Mouse (Mus musculus) cerebellum, adult 2 months (tissue): Measurements from ENCODE around the gene Spx. TPM values are rescaled to one million over a fixed set of nuclear protein-coding genes. Genes with fewer than 3 reads are reported as not detected.

Experiments
- DNase-seq, 2 experiments: peaks; one replicate each; pipeline ENCODE4 v3.0.0; 2021
- H3K27ac ChIP-seq: fragments of 200-500 bp; 2 replicates; pipeline ENCODE4 v1.5.1; 2012; ENCODE audit warnings: low read length, control low read depth, inconsistent platforms; ENCODE audit not compliant: insufficient read depth
- H3K27me3 ChIP-seq: fragments of 200-500 bp; 2 replicates; pipeline ENCODE4 v1.6.1; 2012; ENCODE audit warnings: inconsistent platforms, mild to moderate bottlenecking, low read length, moderate library complexity; ENCODE audit not compliant: control insufficient read depth, insufficient read depth
- H3K4me1 ChIP-seq: fragments of 200-500 bp; 2 replicates; pipeline ENCODE4 v1.6.1; 2011; ENCODE audit warnings: low read length; ENCODE audit not compliant: control insufficient read depth, insufficient read depth
- H3K4me3 ChIP-seq: fragments of 200-500 bp; replicated peaks from 2 replicates; pipeline ENCODE3; 2011; ENCODE audit warnings: mild to moderate bottlenecking, low read depth, low read length, control low read depth; ENCODE audit not compliant: insufficient read depth
- CTCF ChIP-seq: fragments of 200-500 bp; IDR thresholded peaks from 2 replicates; pipeline ENCODE4 v1.5.1; 2011; ENCODE audit warnings: low read depth, mild to moderate bottlenecking, control low read depth, low read length, moderate library complexity, borderline replicate concordance; ENCODE audit not compliant: insufficient read depth
- POLR2A ChIP-seq: fragments of 200-500 bp; IDR thresholded peaks from 2 replicates; pipeline ENCODE4 v1.6.1; 2011; ENCODE audit warnings: low read length, control low read depth, borderline replicate concordance; ENCODE audit not compliant: insufficient read depth
- WGBS: fragments of 180-500 bp; shearing (Covaris S2); methylation state at CpG from one replicate; pipeline ENCODE4 v1.1.7; 2018; 5-methylcytosine and 5-hydroxymethylcytosine counted together
- polyA plus RNA-seq: library from polyadenylated mRNA; depleted of rRNA; stranded (reverse); fragments of >200 nt; gene quantifications from 2 replicates; pipeline ENCODE4 v1.2.3, GENCODE M21; 2012; rRNA removed

Gene Spx
- polyA plus RNA-seq, 1 experiment = 8.8 TPM

- DNase-seq = no peak
- TF ChIP-seq POLR2A = no peak
- no peak for TF ChIP-seq CTCF
- WGBS = 69% methylated on average over 12 of the region's 12 CpGs
Observed at GRCm38 (mm10) chr6:142451381-142451780, 38.1 kb downstream of the Spx start.

GRCm38 (mm10) chr6:142453311-142453710, 40.1 kb downstream of the Spx start:
- Histone ChIP-seq H3K27me3 (no peaks in the 10 kb centered on the region), H3K4me1 (no peaks in the 10 kb centered on the region), H3K27ac (no peak overlapping the region), H3K4me3 (no peak overlapping the region)
- WGBS = 84% methylated on average over 2 of the region's 2 CpGs
- TF ChIP-seq POLR2A (no peak), CTCF (no peak)
- no peak for DNase-seq

More at GRCm38 (mm10) chr6:142451381-142451780, 38.1 kb downstream of the Spx start:
- Histone ChIP-seq H3K4me1 (no peaks in the 10 kb centered on the region), H3K27me3 (no peaks in the 10 kb centered on the region), H3K4me3 (no peak overlapping the region), H3K27ac (no peak overlapping the region)

- DNase-seq = no peak
- Histone ChIP-seq H3K27me3 (no peaks in the 10 kb centered on the region), H3K4me1 (no peaks in the 10 kb centered on the region; the same call in 1 of the 2 replicates), H3K27ac (no peak overlapping the region), H3K4me3 (no peak overlapping the region)
- no peak for TF ChIP-seq POLR2A
- TF ChIP-seq CTCF = no peak
- WGBS = 69% methylated on average over 7 of the region's 7 CpGs
Observed at GRCm38 (mm10) chr6:142455314-142455996, 42.2 kb downstream of the Spx start.

GRCm38 (mm10) chr6:142458010-142458409, 44.8 kb downstream of the Spx start:
- no peaks in the 10 kb centered on the region for H3K27me3 ChIP-seq
- H3K27ac ChIP-seq = no peak overlapping the region
- no peak overlapping the region for H3K4me3 ChIP-seq
- no peaks in the 10 kb centered on the region; the same call in 1 of the 2 replicates for H3K4me1 ChIP-seq
- TF ChIP-seq POLR2A (no peak), CTCF (no peak)
- DNase-seq = no peak
- WGBS = 14% methylated on average over 7 of the region's 7 CpGs

- Histone ChIP-seq H3K27me3 (no peaks in the 10 kb centered on the region), H3K27ac (no peak overlapping the region), H3K4me1 (no peaks in the 10 kb centered on the region; the same call in 1 of the 2 replicates), H3K4me3 (no peak overlapping the region)
- WGBS = 51% methylated on average over 14 of the region's 14 CpGs
- TF ChIP-seq POLR2A = no peak
- no peak for TF ChIP-seq CTCF
- no peak for DNase-seq
Observed at GRCm38 (mm10) chr6:142459017-142459678, 45.9 kb downstream of the Spx start.

GRCm38 (mm10) chr6:142462194-142462593, 49.0 kb downstream of the Spx start:
- H3K4me3 ChIP-seq = no peak overlapping the region
- no peaks in the 10 kb centered on the region; the same call in 1 of the 2 replicates for H3K4me1 ChIP-seq
- WGBS = 75% methylated on average over 6 of the region's 6 CpGs
- H3K27ac ChIP-seq = no peak overlapping the region
- no peak for DNase-seq
- no peaks in the 10 kb centered on the region for H3K27me3 ChIP-seq
- TF ChIP-seq CTCF (no peak), POLR2A (no peak)

Other genes starting within 250 kb of the Spx start
- gene Slco1a6, start 204.9 kb upstream of the Spx start, polyA plus RNA-seq = 0.03 TPM in 1 of 2 replicates, not detected in the other
- gene Iapp, start 115.0 kb upstream of the Spx start, polyA plus RNA-seq = not detected in 2 replicates
- gene Slco1a5, start 90.5 kb upstream of the Spx start, polyA plus RNA-seq = 0.13 and 0.36 TPM in 2 replicates
- gene Pyroxd1, start 67.8 kb upstream of the Spx start, polyA plus RNA-seq = 10.9 and 11.7 TPM in 2 replicates
- 12.8 and 13.1 TPM in 2 replicates for gene Recql, start 26.4 kb upstream of the Spx start, polyA plus RNA-seq
- gene Golt1b, start 26.2 kb upstream of the Spx start, polyA plus RNA-seq = 25.6 and 26.4 TPM in 2 replicates
- gene Gys2, start 59.7 kb downstream of the Spx start, polyA plus RNA-seq = 0.05 and 0.08 TPM in 2 replicates
- 1,547 and 1,570 TPM in 2 replicates for gene Ldhb, start 94.5 kb downstream of the Spx start, polyA plus RNA-seq
- 5.8 and 6.1 TPM in 2 replicates for gene Kcnj8, start 158.2 kb downstream of the Spx start, polyA plus RNA-seq